Mouse (Mus musculus): ENCODE measurements around the gene Mettl15.
"Not testable (repeated sequence)": the region's sequence is repeated elsewhere in the genome, so short reads cannot be mapped to it uniquely, and the experiment has no call there.

Gene Mettl15

GRCm38 (mm10) chr2:109280600-109281340 is at the start of gene Mettl15, which contains the start of gene Kif18a:
Gene Mettl15 (minus strand): TSS chr2:109280748.
Gene Kif18a (plus strand): TSS chr2:109280738.
- DNase-seq: peak; percentile 97

- no peak for DNase-seq
Measured at GRCm38 (mm10) chr2:109311369-109311768, 30.8 kb upstream of the Mettl15 start.

GRCm38 (mm10) chr2:109303638-109304037 is 23.1 kb upstream of the Mettl15 start:
- DNase-seq: no peak

GRCm38 (mm10) chr2:109302234-109302633 is 21.7 kb upstream of the Mettl15 start:
- no peak for DNase-seq

- DNase-seq: no peak
Measured at GRCm38 (mm10) chr2:109298160-109298559, 17.6 kb upstream of the Mettl15 start.

- DNase-seq: no peak
Measured at GRCm38 (mm10) chr2:109296264-109296663, 15.7 kb upstream of the Mettl15 start.

- no peak for DNase-seq
Measured at GRCm38 (mm10) chr2:109289327-109289726, 8.8 kb upstream of the Mettl15 start.

- no peak for DNase-seq
Measured at GRCm38 (mm10) chr2:109284121-109284520, 3.6 kb upstream of the Mettl15 start.

GRCm38 (mm10) chr2:109281341-109281690 is 768 bp upstream of the Mettl15 start:
- no peak for DNase-seq

GRCm38 (mm10) chr2:109280272-109280599 is 312 bp downstream of the Mettl15 start:
- DNase-seq: no peak

- peak; percentile 57 for DNase-seq
Measured at GRCm38 (mm10) chr2:109278036-109278435, 2.5 kb downstream of the Mettl15 start.

- DNase-seq: no peak
Measured at GRCm38 (mm10) chr2:109277593-109277992, 3.0 kb downstream of the Mettl15 start.

GRCm38 (mm10) chr2:109273098-109273497 is 7.5 kb downstream of the Mettl15 start:
- no peak for DNase-seq

GRCm38 (mm10) chr2:109262779-109263178 is 17.8 kb downstream of the Mettl15 start:
- no peak for DNase-seq

GRCm38 (mm10) chr2:109241947-109242346 is 38.6 kb downstream of the Mettl15 start:
- no peak for DNase-seq

GRCm38 (mm10) chr2:109235741-109236140 is 44.8 kb downstream of the Mettl15 start:
- DNase-seq: no peak

- DNase-seq: no peak
Measured at GRCm38 (mm10) chr2:109233876-109234275, 46.7 kb downstream of the Mettl15 start.

- DNase-seq: no peak
Measured at GRCm38 (mm10) chr2:109230443-109230842, 50.1 kb downstream of the Mettl15 start.

- no peak for DNase-seq
Measured at GRCm38 (mm10) chr2:109227196-109227595, 53.4 kb downstream of the Mettl15 start.

- no peak for DNase-seq
Measured at GRCm38 (mm10) chr2:109221470-109221869, 59.1 kb downstream of the Mettl15 start.

- DNase-seq: not testable (repeated sequence)
Measured at GRCm38 (mm10) chr2:109216678-109217077, 63.9 kb downstream of the Mettl15 start.

- not testable (repeated sequence) for DNase-seq
Measured at GRCm38 (mm10) chr2:109210641-109211040, 69.9 kb downstream of the Mettl15 start.

- DNase-seq: no peak
Measured at GRCm38 (mm10) chr2:109208032-109208431, 72.5 kb downstream of the Mettl15 start.

GRCm38 (mm10) chr2:109182993-109183392 is 97.6 kb downstream of the Mettl15 start:
- DNase-seq: no peak

- DNase-seq: no peak
Measured at GRCm38 (mm10) chr2:109158509-109158908, 122.0 kb downstream of the Mettl15 start.

Measured in thymus, postnatal 14 days (tissue).